Mouse (Mus musculus) spleen, adult 2 months (tissue): ENCODE results near the gene Parp9. TPM values are rescaled to one million over a fixed set of nuclear protein-coding genes. Genes with fewer than 3 reads are reported as not detected.

Source experiments
- DNase-seq, 2 experiments: peaks; one replicate each; pipeline versions ENCODE4 v3.0.0 to v3.0.0-alpha.2; 2012 to 2021; ENCODE audit warnings: low spot score in 2 of 2, low read depth in 1 of 2
- H3K27ac ChIP-seq: fragments of 200-500 bp; 2 replicates; pipeline ENCODE4 v1.5.1; 2012; ENCODE audit warnings: low read length, inconsistent platforms; ENCODE audit not compliant: insufficient read depth
- H3K27me3 ChIP-seq: fragments of 200-500 bp; 2 replicates; pipeline ENCODE4 v1.6.1; 2012; ENCODE audit warnings: mild to moderate bottlenecking, moderate library complexity, low read length, inconsistent platforms; ENCODE audit not compliant: control insufficient read depth, insufficient read depth
- H3K36me3 ChIP-seq: fragments of 200-500 bp; 2 replicates; pipeline ENCODE4 v1.6.1; 2012; ENCODE audit warnings: mild to moderate bottlenecking, low read length, inconsistent platforms; ENCODE audit not compliant: control insufficient read depth, insufficient read depth
- H3K4me1 ChIP-seq: fragments of 200-500 bp; 2 replicates; pipeline ENCODE4 v1.6.1; 2011; ENCODE audit warnings: inconsistent platforms; ENCODE audit not compliant: control insufficient read depth, insufficient read depth, insufficient read length
- H3K4me3 ChIP-seq: fragments of 200-500 bp; 2 replicates; pipeline ENCODE4 v1.5.1; 2011; ENCODE audit warnings: mild to moderate bottlenecking, inconsistent platforms; ENCODE audit not compliant: insufficient read depth, insufficient read length; ENCODE audit errors: extremely low read depth
- CTCF ChIP-seq: fragments of 200-500 bp; IDR thresholded peaks from 2 replicates; pipeline ENCODE4 v1.5.1; 2011; ENCODE audit warnings: mild to moderate bottlenecking, inconsistent platforms; ENCODE audit not compliant: insufficient read depth, insufficient read length, insufficient replicate concordance; ENCODE audit errors: extremely low read depth
- POLR2A ChIP-seq: fragments of 200-500 bp; IDR thresholded peaks from 2 replicates; pipeline ENCODE4 v1.6.1; 2011; ENCODE audit warnings: low read depth, low read length, inconsistent platforms
- WGBS: fragments of 180-500 bp; shearing (Covaris S2); methylation state at CpG from one replicate; pipeline ENCODE4 v1.1.7; 2018; 5-methylcytosine and 5-hydroxymethylcytosine counted together
- polyA plus RNA-seq: library from polyadenylated mRNA; depleted of rRNA; stranded (reverse); fragments of >200 nt; gene quantifications from 2 replicates; pipeline ENCODE4 v1.2.3, GENCODE M21; 2012

Parp9 gene
- polyA plus RNA-seq, 1 experiment = 6.7 TPM

- no peak for DNase-seq
- Histone ChIP-seq H3K27ac (no peak overlapping the region), H3K4me3 (no peak overlapping the region), H3K27me3 (no peaks in the 10 kb centered on the region), H3K4me1 (peaks cover 2% of the 10 kb centered on the region; the same call in 1 of the 2 replicates), H3K36me3 (no peaks in the 10 kb centered on the region)
- 64% methylated on average over 6 of the region's 6 CpGs for WGBS
- TF ChIP-seq CTCF (no peak), POLR2A (no peak)
Measured at GRCm38 (mm10) chr16:35903014-35903640, 35.1 kb upstream of the Parp9 start.

- no peak overlapping the region for H3K4me3 ChIP-seq
- H3K27ac ChIP-seq = no peak overlapping the region
- WGBS = 56% methylated on average over 4 of the region's 4 CpGs
- DNase-seq = no peak
- TF ChIP-seq POLR2A = no peak
- TF ChIP-seq CTCF = no peak
- no peaks in the 10 kb centered on the region for H3K36me3 ChIP-seq
- H3K4me1 ChIP-seq = peaks cover 2% of the 10 kb centered on the region; the same call in 1 of the 2 replicates
- H3K27me3 ChIP-seq = no peaks in the 10 kb centered on the region
Measured at GRCm38 (mm10) chr16:35904121-35904736, 34.0 kb upstream of the Parp9 start.

- Histone ChIP-seq H3K36me3 (no peaks in the 10 kb centered on the region), H3K27me3 (no peaks in the 10 kb centered on the region), H3K27ac (no peak overlapping the region), H3K4me3 (no peak overlapping the region), H3K4me1 (peaks cover 2% of the 10 kb centered on the region; the same call in 1 of the 2 replicates)
- 52% methylated on average over 3 of the region's 3 CpGs for WGBS
- TF ChIP-seq CTCF (no peak), POLR2A (no peak)
- DNase-seq = no peak
Measured at GRCm38 (mm10) chr16:35905355-35905754, 32.9 kb upstream of the Parp9 start.

GRCm38 (mm10) chr16:35905819-35906485 lies 32.3 kb upstream of the Parp9 start:
- Histone ChIP-seq H3K27me3 (no peaks in the 10 kb centered on the region), H3K4me1 (peaks cover 2% of the 10 kb centered on the region; the same call in 1 of the 2 replicates), H3K36me3 (no peaks in the 10 kb centered on the region), H3K27ac (no peak overlapping the region), H3K4me3 (no peak overlapping the region)
- DNase-seq = no peak
- TF ChIP-seq POLR2A = no peak
- TF ChIP-seq CTCF = no peak
- WGBS = 49% methylated on average over 6 of the region's 6 CpGs

GRCm38 (mm10) chr16:35906887-35907286 lies 31.4 kb upstream of the Parp9 start:
- Histone ChIP-seq H3K27me3 (no peaks in the 10 kb centered on the region), H3K4me3 (no peak overlapping the region), H3K27ac (no peak overlapping the region), H3K4me1 (peaks cover 2% of the 10 kb centered on the region; the same call in 1 of the 2 replicates), H3K36me3 (no peaks in the 10 kb centered on the region)
- no peak for DNase-seq
- 82% methylated on average over 7 of the region's 7 CpGs for WGBS
- TF ChIP-seq POLR2A (no peak), CTCF (no peak)

- peaks cover 2% of the 10 kb centered on the region; the same call in 1 of the 2 replicates for H3K4me1 ChIP-seq
- H3K27me3 ChIP-seq = no peaks in the 10 kb centered on the region
- 0 out of 2 replicates have a peak overlapping the region, but pooled peaks have one; percentile 1 for H3K27ac ChIP-seq
- H3K4me3 ChIP-seq = no peak overlapping the region
- no peak for TF ChIP-seq CTCF
- no peak for TF ChIP-seq POLR2A
- WGBS = 64% methylated on average over 4 of the region's 4 CpGs
- no peak for DNase-seq
- H3K36me3 ChIP-seq = no peaks in the 10 kb centered on the region
Measured at GRCm38 (mm10) chr16:35907432-35908201, 30.7 kb upstream of the Parp9 start.
